Mouse (Mus musculus) B cell, adult 67 days (primary cell): Measurements from ENCODE around the gene Nr1h2. TPM values are rescaled to one million over a fixed set of nuclear protein-coding genes. Genes with fewer than 3 reads are reported as not detected.

Experiments used
- total RNA-seq, 2 experiments: library from RNA; stranded (reverse); gene quantifications; 4 replicates each; pipeline ENCODE4 v1.2.4; 2023

Gene Nr1h2
- 100 to 1,000 TPM; 388 to 398 TPM for total RNA-seq

DNA sequence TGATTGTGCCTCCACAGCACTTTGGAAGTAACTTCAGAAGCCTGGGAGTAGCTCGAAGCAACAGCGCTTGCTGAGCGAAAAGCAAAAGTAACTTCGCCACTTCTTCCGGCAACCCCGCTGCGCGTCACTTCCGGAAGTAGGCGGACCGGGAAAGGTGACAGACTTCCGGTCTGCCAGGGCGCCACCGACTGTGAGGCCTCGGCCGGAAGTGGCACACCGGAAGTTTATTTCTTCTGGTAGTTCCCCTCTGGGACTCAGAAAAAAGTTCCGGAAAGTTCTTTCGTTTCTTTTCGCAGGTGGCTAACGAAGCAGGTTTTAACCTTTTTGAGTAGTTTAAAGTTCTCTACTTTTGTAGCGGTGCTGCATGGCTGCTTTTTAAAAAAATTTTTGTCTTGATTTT lies at the start of gene Nr1h2:
TSS of gene Nr1h2 (minus strand) at position 126 of the 400 bp plus-strand sequence.

DNA sequence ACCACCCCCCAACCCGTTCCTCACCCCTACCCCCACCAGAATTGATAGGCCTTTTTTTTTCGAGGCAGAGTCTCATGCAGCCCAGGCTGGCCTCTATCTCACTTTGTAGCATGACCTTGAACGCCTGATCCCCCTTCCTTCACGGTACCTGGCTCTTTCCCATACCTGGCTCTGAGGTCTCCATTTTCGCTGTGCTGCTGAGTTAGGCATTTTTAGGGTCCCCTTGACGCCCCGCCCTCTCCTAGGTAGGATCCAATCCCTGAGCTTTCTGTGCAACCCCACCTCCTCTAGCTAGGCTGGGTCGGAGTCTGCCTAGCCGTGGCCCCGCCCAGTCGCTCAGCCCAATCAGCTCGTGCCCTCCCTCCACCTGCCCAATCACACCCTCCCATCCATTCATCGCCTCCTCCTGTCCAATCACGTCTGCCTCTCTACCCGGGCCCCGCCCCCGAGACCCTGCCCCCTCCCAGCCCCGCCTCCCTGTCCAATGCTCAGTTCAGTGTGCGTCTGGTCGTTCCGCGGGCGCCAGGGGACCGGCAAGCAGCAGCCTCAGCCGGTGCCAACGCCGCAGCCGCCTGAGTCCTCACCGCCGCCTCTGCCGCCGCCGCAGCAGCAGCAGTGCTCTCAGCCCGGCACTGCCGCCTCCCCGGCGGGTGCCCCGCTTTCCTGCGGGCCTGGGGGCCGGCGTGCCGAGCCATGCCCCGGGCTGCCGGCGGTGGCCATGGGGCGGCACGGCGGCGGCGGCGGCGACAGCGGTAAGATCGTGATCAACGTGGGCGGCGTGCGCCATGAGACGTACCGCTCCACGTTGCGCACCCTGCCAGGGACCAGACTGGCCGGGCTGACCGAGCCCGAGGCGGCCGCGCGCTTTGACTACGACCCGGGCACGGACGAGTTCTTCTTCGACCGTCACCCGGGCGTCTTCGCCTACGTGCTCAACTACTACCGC lies 36.9 kb upstream of the Nr1h2 start, which contains the start of gene Kcnc3:
TSS of gene Kcnc3 (plus strand) at position 263 of the 946 bp plus-strand sequence.

DNA sequence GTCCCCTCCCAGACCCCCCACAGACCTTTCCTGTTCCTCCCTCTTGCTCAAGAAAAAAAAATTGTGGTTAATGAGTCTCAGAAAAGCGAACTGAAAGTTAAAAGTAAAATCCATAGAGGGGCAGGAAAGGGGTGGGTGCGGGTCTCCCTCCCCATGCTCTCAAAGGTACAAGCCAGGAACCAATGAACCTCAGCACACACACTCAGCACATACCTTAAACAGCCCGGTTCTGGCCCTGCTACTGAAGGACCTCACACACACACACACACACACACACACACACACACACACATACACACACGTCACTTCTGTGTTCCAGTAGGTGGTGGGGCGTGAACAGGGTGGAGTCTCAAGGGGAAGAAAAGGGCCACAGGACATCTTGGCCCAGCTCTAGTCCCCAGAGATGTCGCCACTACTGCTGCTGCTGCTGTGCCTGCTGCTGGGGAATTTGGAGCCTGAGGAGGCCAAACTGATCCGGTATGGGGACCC lies 18.5 kb upstream of the Nr1h2 start, which contains the start of gene Napsa:
TSS of gene Napsa (plus strand) at position 168 of the 489 bp plus-strand sequence.

DNA sequence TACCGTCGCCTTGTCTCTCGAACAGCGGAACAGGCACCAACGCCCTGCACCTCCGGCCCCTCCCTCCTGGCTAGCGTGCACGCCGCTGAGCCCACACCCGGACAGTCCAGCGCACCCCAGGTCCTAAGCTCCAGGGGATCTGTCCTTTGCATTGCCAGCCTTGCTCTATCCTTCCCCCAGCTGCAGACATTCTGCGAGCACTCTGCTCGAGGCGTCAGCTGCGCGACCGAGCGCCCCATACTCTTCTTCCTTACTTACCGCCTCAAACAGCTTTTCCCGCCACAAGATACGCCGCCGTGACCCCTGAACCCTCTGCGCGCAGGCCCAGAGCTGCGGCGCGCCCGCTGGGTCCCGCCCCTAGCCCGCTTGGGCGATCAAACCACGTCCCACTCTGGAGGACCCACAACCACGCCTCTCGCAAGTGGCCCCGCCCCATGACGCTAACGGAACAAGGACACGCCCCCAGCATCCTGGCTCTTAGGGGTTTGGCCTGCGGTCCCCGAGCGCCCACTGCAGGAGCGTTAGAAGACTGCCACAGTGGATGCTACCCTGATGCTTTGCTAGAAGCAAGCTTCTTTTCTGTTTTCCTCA lies 5.2 kb downstream of the Nr1h2 start, which contains the start of gene Pold1:
TSS of gene Pold1 (minus strand) at position 353 of the 591 bp plus-strand sequence.

DNA sequence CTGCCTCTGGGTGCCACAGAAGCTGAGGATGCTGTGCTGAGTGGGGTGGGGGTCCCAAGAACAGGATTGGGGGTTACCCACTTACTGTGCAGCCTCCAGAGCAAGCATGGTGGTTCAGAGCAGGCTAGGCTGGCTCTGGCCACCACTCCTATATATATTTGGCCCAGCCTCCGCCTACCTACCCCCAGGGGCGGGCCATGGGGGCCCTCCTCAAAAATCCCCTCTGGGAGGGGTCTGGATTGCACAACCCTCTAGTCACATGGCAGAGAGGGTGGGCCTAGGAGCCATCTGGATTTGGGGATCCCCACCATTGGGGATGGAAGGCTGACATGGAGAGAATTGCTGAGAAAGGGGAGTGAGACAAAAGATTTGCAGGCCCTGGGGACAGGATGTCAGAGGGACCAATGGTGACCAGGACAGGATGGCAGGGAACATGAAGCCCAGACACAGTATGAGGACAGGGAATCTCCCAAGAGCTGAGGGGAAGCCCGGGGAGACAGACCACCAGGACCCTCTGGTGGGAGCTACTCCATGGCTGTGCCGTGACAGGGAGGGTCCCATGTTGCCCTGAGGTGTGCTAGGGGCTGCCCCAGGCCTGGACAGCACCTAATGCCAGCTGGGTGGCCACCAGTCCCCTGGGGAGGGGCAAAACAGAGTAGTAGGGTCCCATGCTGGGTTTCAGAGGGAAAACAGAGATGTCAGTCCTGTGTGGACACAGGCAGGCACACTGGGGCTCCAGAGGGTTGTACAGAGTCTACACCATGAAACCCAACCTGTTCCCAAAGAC lies 21.6 kb downstream of the Nr1h2 start, which contains the start of gene Spib:
TSS of gene Spib (minus strand) at position 126 of the 787 bp plus-strand sequence.

DNA sequence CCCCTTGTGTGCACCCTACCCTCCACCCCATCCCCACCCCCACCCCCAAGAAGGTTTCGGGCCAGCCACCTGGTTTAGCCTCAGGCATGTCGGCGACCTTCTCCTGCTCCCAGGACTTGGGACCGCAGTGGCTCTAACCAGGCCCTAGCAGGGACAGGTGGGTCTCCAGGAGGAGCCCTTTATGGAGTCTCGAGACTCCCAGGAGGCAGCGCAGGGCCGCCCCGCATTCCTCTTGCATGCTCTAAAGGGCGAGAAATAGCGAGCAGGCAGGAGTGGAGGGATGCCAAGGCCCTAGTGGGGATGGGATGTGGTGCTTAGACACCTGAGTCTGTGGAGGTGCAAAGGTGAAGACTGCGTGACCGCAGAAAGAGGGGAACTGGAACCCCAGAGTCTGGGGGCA lies 29.2 kb downstream of the Nr1h2 start, which contains the start of gene Mybpc2:
TSS of gene Mybpc2 (minus strand) at position 155 of the 400 bp plus-strand sequence.

Other genes starting within 250 kb of the Nr1h2 start
- 1 to 10 TPM; 1.2 to 1.7 TPM for gene Clec11a, start 247.0 kb downstream of the Nr1h2 start, total RNA-seq
- 10 to 100 TPM; 38.5 to 52.4 TPM for gene Shank1, start 243.7 kb downstream of the Nr1h2 start, total RNA-seq
- not detected for gene Syt3, start 169.8 kb downstream of the Nr1h2 start, total RNA-seq
- 1 to 10 TPM in 1 of 2 experiments, not detected in 1; 1.1 TPM for gene 1700008O03Rik, start 168.1 kb downstream of the Nr1h2 start, total RNA-seq
- not detected for gene Lrrc4b, start 124.9 kb downstream of the Nr1h2 start, total RNA-seq
- not detected for gene Aspdh, start 88.6 kb downstream of the Nr1h2 start, total RNA-seq
- gene Josd2, start 86.0 kb downstream of the Nr1h2 start, total RNA-seq, result 10 to 100 TPM; 57.1 to 67.4 TPM
- 10 to 100 TPM; 76.4 to 79.9 TPM for gene Emc10, start 57.4 kb downstream of the Nr1h2 start, total RNA-seq
- gene Fam71e1, start 57.4 kb downstream of the Nr1h2 start, total RNA-seq, result 10 to 100 TPM; 12.0 to 15.5 TPM
- 10 to 100 TPM; 15.7 to 18.1 TPM for gene Mybpc2, start 29.3 kb downstream of the Nr1h2 start, total RNA-seq
- 100 to 1,000 TPM; 478 to 556 TPM for gene Spib, start 21.9 kb downstream of the Nr1h2 start, total RNA-seq
- 100 to 1,000 TPM; 150 to 178 TPM for gene Pold1, start 5.1 kb downstream of the Nr1h2 start, total RNA-seq
- gene Napsa, start 18.4 kb upstream of the Nr1h2 start, total RNA-seq, result 100 to 1,000 TPM; 537 to 600 TPM
- gene Kcnc3, start 36.7 kb upstream of the Nr1h2 start, total RNA-seq, result 10 to 100 TPM; 19.1 to 21.0 TPM
- gene Myh14, start 116.9 kb upstream of the Nr1h2 start, total RNA-seq, result not detected
- not detected for gene Izumo2, start 154.8 kb upstream of the Nr1h2 start, total RNA-seq
- gene Vrk3, start 194.5 kb upstream of the Nr1h2 start, total RNA-seq, result 10 to 100 TPM; 80.8 to 85.9 TPM
- 1 to 10 TPM; 2.1 to 2.6 TPM for gene Zfp473, start 197.1 kb upstream of the Nr1h2 start, total RNA-seq